Mouse (Mus musculus): Measurements from ENCODE around the gene Lsm4.
A peak's percentile ranks its signal among the peaks of the same experiment; 100 is the strongest.

The Lsm4 gene

DNA sequence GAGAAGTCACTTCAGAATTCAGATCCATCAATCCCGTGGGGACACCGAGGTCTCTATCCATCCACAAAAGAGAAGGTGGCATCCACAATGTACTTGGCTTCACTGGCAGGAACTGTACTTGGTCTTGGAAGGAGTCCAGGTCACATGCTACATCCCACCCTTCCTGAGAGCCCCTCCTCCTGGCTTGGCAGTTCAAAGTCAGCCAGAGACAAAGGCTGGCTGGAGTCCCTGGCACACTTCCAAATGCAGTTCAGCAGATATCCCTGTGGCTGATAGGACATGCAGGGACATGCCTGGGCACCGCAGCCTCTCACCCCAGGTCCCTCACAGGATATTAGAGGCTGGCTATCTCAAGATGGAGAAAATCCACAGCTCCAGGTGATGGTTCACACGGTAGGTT, 23.7 kb upstream of the Lsm4 start:
- peak; percentile 84 for DNase-seq (ENCODE audit: low spot score)

DNA sequence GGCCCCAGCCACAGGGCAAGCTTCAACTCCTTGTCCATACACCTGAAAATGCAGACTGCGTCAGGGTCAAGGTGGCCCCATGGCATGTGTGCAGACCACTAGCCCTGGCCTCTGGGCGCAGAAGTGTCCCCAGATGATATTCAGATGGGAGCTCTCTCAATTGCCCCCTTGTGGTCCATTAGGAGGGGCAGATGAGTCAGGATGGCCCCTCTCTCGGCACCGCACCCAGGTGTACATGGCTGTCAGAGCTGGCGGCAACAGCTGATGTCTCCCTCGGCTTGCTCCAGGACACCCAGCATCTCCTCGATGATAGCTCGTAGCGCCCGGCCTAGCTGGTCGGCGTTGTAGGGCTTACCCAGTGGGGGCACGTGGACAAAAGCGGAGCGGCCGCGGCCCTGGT, 22.7 kb upstream of the Lsm4 start:
- no peak for DNase-seq (ENCODE audit: low spot score)

DNA sequence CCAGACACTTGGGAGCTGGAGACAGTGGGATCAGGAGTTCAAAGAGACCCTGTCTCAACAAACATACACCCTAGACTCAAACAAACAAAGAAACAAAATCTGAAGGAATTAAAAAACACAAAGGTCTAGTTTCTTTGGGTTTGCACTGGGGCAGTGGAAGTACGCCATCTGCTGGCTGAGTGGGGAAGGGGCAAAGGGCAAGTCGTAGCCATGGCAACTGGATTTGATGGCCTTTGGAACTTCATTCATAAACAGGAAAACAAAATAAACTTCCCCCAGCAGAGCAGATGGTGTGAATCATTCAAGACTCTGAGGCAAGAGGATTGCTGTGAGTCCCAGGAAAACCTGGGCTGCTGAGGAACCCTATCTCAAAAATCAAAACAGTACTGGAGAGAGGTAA, 19.8 kb upstream of the Lsm4 start:
- DNase-seq (ENCODE audit: low spot score): peak; percentile 72

DNA sequence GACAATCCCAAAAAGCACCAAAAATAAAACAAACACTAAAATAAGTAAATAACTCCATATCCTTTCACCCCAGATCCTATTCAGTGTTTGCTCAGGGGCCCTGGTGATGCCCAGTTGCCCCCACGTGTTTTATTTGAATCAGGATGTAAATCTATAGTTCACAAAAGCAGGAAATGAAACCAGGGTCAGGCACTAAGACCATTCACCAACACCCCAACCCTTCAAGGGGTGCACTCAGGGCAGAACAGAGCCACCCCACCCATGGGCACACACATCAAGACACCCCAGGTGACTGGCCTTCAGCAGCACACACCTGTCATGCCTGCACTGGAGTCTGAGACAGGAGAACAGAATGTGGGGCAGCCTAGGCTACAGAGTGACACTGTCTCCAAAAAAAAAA, 18.9 kb upstream of the Lsm4 start:
- no peak for DNase-seq (ENCODE audit: low spot score)

DNA sequence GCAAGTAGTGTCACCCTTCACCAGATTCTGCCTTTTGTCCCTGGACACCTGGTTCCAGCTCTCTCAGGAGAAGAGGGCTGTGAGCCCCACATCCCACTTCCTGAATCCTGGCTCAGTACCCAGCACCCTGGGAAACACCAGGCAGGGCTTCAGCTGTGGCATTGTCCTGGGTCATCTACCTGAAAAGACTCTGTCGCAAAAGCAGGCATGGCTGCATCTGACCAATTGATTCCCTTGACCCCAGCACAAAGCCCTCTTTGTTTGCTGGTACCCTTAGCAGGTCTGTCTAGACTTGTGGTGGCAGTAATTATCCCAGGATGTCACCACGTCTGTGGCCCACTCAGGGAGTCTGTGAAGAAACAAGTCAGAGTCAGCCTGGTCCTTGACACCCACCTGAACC, 17.6 kb upstream of the Lsm4 start:
- no peak for DNase-seq (ENCODE audit: low spot score)

DNA sequence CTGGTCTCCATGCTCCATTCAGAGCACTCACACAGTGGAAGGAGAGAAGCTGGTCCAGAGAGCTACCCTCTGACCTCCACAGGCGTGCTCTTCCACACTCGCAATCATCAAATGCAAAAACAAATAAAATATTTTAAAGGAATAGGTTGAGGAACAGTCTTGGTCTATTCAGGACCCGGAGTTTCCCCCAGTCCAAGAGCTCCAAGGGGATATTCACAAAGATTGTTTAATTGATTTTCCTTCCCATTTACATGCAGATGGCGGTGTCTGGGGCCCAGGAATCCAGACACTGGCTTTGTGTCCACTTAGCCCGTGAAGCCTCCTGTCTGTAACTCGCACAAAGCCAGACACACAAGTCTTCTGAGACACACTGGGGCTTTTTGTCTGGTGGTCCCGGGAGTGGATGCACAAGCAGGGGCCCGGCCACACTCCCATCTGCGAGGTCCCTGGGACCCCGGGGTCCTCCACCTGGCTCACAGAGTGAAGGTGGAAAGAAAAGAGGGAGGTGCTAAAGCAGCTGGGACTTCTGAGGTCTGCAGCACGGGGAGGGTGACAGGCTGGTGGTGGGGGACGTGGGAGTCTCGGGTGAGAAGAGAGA, 16.8 kb upstream of the Lsm4 start:
- no peak for DNase-seq (ENCODE audit: low spot score)

DNA sequence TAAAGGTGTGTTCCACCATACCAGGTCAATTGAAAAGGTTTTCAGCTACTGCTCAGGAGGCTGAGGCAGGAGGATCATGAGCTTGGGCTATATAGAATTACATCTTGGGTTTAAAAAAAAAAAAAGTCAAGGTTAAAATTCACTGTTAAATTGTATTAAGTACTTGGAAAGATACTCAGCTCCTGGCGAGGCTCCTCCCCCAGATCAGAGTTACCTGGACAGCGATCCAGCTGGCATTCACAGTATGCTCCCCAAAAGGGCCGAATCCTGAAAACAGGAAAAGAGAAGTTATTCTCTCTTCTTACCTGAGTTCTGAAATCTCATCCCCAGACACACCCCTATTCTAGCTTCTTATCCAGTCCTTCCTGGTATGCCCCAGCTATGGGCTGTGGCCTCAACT, 15.8 kb upstream of the Lsm4 start:
- DNase-seq (ENCODE audit: low spot score): no peak

DNA sequence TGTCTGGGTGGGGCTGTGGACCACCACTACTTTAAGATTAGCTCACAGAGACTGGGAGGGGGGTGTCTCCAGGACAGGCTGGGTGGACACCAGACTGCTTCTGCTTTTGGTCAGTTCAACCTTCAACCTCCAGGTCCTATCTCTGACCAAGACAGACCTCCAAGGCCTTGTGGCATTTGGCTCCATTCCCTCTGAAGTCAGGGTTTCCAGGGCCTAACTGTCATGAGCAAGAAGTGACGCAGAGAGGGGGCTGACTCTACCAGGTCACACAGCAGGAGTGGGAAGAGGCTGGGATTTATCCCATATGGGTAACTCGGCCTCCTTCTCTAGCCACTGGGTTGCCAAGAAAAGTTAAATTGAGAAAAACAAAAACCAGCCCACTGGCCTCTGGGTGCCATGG, 15.3 kb upstream of the Lsm4 start:
- DNase-seq (ENCODE audit: low spot score): no peak

DNA sequence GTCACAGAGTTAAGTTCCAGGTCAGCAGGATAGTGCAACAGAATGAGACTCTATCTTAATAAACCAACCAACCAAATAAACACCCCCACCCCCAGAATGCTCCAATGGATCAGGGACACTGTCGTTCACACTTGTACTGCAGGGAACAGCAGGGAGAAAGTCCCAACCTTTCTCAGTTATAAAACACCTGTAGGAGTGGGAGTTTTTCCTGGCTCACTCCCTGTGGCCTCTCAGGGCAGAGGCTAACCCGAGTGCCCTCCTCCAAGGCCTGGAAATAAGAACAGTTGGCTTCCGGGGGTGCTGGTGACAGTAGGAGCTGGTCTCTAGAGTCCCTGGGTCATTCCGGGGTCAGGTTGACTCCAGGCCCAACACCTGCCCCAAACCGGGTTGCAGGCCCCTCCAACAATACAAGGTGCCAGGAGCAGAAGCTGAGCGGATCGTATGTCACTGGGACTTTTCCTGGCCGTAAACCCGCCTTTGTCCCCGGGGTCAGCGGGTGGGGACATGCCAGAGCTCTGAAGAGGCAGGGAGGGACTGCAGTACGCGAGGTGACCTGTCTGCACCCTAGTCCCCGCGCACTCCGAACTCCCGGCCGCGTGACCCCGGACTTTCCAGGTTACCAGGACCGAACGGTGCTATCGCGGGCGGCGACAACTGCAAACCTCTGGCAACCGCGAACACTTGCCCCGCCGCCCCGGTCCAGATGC, 14.0 kb upstream of the Lsm4 start:
- DNase-seq (ENCODE audit: low spot score): no peak

DNA sequence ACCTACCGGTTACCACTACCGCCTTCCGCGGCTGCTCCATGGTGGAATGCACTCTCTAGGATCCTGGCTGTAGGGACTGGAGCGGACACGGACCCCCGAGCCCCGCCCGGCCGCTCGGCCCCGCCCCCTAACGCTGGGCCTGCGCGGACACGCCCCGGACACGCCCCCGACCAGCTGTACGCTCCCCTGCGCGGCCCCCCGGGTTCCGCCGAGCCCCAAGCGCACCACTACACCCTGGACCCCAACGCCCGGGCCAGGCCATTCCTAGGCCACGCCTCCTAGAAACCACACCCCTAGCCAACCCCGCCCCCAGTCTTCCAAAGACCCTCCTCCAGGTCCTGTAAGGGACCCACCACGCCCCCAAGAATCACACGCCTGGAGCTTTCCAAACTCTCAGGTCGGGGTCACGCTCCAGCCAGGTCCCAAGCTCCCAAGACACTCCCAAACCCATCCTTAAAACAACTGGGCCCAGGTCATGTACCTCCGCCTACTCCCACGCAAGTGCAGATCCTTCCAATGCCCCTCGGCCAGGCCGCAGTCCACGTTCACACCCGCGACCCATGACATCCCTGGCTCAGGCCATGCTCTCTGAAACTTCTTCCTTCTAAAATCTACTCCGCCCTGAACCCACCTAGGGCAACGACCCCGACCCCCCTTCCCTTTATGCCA, 13.3 kb upstream of the Lsm4 start:
- peak; percentile 97 for DNase-seq (ENCODE audit: low spot score)

DNA sequence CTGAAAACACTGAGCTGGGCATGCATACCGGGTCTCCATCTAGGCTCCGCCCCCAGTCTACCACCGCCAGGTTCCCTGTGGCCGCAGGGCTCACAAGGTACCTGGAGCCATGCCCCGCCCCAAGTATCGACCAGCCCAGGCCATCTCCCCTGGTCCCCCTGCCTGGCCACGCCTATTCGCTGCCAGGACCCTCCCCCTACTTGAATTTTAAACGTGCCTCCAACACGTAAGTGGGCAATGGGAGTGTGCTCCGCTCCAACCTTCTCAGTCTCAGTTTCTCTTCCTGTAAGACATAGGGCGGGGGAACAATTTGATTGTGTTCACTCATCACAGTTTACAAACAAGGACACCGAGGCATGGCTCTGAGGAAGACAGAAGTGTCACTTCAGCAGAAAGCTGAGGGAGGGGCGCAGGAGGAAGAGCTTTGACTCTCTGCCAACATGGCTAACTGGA, 12.7 kb upstream of the Lsm4 start, which contains the start of gene Pgpep1:
Gene Pgpep1, minus strand, starts transcription at position 116 of the 453 bp plus-strand sequence.
- peak; percentile 67 for DNase-seq (ENCODE audit: low spot score)

DNA sequence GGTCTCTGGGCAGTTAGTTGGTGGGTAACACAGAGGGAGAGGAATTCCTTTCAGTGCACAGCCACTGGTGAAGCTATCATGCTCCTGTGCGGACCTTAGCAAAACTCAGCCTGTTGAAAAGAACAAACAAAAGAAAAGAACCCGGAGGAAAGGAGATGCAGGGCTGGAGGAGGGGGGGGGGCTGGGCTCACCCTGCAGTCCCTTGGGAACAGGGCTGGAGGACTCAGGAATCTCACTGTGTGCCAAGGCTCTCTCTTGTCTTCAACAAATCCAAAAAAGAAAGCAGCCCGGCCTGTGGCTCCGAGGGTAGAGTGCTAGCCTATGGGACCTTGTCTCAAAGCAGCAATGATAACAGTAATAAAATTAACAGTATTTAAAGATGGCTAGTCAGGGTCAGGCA, 9.4 kb upstream of the Lsm4 start:
- DNase-seq (ENCODE audit: low spot score): no peak

DNA sequence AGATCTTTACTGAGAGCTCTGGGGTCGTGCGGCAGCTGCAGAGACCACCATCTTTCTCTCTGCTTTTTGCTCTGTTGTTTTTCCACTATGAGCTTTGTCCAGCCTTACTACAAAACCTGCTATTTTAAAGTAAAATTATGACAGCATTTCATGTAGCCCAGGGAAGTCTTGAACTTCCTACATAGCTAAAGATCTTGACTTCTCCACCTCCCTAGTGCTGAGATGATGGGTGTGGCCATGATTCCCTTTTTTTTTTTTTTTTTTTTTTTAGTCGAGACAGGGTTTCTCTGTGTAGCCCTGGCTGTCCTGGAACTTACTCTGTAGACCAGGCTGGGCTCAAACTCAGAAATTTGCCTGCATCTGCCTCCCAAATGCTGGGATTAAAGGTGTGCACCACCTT, 8.4 kb upstream of the Lsm4 start:
- DNase-seq (ENCODE audit: low spot score): no peak

DNA sequence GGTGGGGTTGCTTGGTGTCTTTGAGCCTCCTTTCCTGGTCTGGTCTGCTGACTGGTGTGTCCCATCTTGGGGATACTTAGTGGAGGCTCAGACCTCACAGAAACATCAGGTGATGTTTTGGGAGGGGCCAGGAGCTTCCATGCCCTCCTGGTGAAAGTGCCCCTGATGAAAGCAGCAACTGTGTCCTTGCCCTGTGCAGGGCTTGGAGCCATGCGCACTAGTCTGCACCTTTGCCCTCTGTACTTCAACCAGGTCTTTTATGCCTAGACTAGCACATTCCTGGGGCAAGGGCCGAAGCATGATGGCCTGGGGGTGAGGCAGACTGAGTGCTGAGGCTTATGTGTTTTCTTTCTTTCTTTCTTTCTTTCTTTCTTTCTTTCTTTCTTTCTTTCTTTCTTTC, 7.4 kb upstream of the Lsm4 start:
- DNase-seq (ENCODE audit: low spot score): no peak

DNA sequence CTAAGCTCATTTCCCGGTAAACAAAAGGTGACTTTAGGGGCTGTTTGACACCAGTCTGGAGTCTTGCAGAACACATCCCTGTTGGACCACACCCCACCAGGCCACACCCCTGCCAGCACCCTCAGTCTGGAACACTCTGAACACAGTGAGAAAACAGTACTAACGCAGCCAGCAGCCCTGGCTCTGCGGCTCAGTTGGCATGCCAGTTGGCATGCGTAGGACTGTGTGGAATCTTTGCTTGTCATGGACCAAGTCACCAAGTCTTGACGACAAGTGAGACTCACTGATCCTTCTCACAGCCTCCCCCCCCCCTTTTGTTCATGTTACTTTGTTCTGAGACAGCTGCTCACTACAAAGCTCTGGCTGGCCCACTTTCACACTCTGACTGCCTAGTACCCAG, 6.0 kb upstream of the Lsm4 start:
- no peak for DNase-seq (ENCODE audit: low spot score)

DNA sequence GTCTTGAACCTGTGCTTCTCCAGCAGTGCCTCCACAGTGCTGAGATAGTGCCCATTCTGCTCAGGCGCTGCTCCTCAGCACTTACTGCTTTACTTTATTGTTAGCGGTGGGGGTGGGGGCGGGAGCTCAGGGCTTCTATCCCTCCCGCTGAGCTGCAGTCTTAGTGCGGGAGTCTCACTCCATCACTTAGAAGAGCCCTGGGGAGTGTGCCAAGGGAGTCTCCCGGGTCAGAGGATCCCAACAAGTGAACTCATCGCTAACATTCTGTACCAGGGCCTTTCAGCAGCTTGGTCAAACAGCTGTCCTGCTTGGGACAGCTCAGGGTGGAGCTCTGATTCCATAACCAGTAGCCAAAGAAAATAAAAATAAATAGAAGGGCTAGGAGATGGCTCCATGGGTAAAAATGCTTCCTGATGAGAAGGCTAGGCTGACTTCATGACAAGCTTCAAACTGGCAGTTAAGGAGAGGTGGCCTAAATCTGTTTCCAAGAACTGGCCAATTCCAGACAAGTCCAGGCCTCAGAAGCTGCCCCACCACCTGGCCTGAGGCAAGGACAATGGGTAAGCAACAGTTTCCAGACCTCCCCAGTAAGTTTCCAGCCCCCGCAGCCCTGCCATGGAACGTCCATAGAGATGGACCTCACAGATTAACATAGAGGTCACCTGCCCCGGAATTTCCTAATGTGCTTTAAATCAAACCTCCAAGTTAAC, 1.3 kb upstream of the Lsm4 start:
- peak; percentile 78 for DNase-seq (ENCODE audit: low spot score)

DNA sequence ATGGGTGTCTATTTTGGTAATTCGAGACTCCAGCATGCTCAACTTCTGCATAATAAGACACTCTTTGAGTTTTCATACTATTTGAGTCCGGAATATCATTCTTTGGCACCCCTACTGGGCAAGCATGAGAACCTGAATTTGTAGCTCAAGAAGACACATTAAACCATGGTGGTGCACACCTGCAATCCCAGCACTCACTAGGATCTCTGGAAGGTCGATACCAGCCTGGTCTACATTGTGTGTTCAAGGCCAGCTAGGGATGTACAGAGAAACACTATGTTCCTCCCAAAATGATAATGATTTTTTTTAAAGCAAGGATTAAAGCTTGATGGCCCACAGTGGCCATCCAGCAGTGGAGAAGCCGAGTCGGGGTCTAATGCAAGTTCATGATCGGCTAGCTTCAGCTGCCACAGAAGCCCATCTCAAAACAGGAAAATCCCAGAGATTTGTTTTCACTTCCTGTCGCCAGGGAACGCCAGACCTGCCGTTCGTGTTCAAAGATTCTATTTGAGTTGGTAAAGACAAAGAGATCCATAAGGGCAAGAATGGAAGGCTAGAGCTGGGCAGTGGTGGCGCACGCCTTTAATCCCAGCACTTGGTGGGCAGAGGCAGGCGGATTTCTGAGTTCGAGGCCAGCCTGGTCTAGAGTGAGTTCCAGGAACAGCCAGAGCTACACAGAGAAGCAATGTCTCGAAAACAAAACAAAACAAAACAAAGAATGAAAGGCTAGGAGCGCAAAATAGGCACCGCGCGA, 546 bp upstream of the Lsm4 start:
- no peak for DNase-seq (ENCODE audit: low spot score)

DNA sequence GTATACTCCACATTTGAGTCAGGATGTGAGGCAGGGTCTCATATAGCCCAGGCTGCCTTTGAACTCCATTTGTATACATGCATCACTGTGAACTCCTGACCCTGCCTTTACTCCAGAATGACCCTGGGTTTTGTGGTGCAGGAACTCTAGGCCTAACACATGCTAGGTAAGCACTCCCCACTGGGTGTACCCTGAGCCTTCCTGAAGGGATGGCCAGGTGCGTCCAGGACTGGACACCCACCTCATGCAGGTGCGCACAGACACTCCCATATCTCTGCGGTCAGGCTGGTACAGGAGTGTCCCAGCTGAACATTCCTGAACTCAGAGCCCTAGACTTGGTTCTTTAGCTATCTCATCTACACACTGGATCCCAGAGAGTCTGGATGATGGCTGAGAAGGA, 1.1 kb downstream of the Lsm4 start:
- no peak for DNase-seq (ENCODE audit: low spot score)

DNA sequence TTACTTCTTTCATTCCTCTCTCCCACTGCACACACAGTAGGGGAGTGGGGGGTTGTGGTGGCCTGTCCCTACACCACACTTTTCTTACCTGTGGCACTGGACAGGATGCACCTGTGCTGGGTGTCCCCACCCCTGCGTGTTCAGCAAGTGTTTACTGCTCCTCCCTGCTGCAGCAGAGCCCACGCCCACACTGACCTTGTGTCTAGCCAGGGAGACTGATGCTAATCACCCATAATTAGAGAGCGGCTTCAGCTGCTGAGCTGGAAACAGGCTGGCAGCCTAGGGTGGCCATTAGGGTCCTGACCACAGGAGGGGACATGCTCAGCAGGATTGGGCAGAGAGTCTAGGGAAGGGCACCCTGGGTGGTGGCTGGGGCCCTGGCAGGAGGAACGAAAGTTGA, 1.7 kb downstream of the Lsm4 start:
- DNase-seq (ENCODE audit: low spot score): no peak

DNA sequence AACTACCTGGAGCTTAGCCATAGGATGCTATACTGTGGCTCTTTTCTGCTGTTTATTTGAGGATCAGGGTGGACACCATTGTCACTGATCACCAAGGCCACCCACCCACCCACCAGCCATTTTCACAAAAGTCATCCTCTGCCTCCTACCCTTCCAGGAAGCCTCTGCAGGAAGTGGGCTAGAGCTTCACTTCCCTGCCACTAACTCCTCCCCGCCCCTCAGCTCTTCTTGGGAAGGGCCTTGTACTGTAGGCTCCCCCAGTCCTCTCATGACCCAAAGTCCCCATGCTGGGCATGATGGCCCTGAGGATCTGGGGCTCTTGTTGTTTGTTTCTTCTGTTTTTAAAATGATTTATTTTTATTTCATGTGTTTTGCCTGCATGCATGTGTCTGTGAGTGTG, 2.3 kb downstream of the Lsm4 start:
- DNase-seq (ENCODE audit: low spot score): no peak

DNA sequence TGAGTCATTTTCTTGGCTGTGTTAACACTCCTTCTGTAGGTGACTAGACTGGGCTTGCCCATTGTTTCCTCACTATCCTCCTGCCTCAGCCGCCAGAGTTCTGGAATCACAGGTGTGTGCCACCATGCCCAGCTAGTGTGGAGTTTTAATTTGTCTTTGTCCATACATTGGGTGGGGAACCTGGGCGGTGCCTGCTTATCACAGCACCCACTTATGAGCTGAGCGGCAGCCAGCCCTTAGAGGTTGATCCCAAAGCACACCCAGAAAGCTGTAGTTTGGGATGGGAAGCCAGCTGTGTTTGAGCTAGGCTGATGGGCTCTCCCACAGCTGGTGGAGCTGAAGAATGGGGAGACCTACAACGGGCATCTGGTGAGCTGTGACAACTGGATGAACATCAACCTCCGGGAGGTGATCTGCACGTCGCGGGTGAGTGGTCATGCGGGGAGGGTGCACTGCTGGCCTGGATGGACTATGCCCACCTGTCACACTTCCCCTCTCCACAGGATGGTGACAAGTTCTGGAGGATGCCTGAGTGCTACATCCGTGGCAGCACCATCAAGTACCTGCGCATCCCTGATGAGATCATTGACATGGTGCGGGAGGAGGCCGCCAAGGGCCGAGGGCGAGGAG, 4.5 kb downstream of the Lsm4 start:
- no peak for DNase-seq (ENCODE audit: low spot score)

DNA sequence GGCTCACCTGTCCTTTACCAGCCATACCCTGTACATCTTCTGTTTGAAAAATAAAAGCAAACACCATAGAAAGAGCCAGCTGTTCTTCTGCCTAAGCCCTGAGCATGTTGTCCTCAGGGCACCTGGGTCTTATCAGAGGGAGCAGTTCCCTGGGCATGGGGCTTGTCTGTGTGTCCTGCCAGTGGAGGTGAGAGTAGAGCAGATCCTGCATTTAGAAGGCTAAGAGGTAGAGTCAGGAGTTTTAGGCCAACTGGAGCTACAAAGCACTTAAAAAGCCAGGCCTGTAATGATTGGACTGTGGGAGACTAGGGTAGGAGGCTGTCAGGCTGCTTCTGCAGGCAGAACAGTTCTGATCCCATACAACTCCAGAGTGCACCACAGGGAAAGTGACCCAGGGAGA, 5.6 kb downstream of the Lsm4 start:
- DNase-seq (ENCODE audit: low spot score): no peak

Data from testis, postnatal 10 days (tissue).